13 mouse cellular contexts compared by ENCODE assay signal in the genomic region with DNA sequence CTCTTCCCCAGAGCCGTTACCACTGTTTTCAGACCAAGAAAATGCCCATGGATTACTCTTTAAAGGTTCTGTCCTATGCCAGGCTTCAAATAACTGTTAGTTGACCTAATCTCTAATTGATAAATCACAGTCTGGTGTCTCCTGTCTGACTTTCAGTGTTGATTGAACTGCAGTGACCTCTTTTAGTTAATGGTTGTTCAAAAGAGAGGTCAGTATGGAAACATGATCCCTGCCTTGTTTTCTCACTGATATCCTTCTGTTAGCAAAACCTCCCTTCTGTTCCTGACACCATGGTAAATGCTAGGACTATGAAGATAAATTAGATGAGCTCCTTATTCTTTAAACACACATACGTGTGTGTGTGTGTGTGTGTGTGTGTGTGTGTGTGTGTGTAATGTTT.
"Had no signal": no experiment of that assay in that cellular context is flagged by ENCODE, and none has a peak within 500 bp of the region (broad histone marks: within the 10 kb centered on the region; RNA-seq: fewer than 3 reads in every experiment).

No protein-coding gene starts in this region.

- DNase-seq: left cerebral cortex, postnatal 4 days; lung, embryonic 14.5 days; lung, postnatal 10 days; lung, postnatal 4 days; right cerebral cortex, postnatal 14 days had no signal

- H3K36me3 ChIP-seq: hindbrain, embryonic 15.5 days; limb, embryonic 13.5 days; midbrain, embryonic 15.5 days; neural tube, embryonic 12.5 days had no signal

- H3K27me3 ChIP-seq: hindbrain, embryonic 15.5 days; limb, embryonic 13.5 days; midbrain, embryonic 15.5 days; neural tube, embryonic 12.5 days had no signal

- H3K4me2 ChIP-seq: hindbrain, embryonic 15.5 days; limb, embryonic 13.5 days; lung, embryonic 14.5 days; midbrain, embryonic 11.5 days; midbrain, embryonic 15.5 days; neural tube, embryonic 12.5 days had no signal

- ATAC-seq: intestine, embryonic 16.5 days; midbrain, embryonic 15.5 days had no signal

- H3K9ac ChIP-seq: hindbrain, embryonic 15.5 days; limb, embryonic 13.5 days; liver, embryonic 14.5 days; lung, embryonic 14.5 days; midbrain, embryonic 15.5 days; neural tube, embryonic 12.5 days had no signal

- H3K9me3 ChIP-seq: hindbrain, embryonic 15.5 days; limb, embryonic 13.5 days; midbrain, embryonic 15.5 days; neural tube, embryonic 12.5 days had no signal

- H3K27ac ChIP-seq: hindbrain, embryonic 15.5 days; limb, embryonic 13.5 days; liver, embryonic 14.5 days; midbrain, embryonic 15.5 days; neural tube, embryonic 12.5 days; stomach, postnatal 0 days had no signal

- H3K4me3 ChIP-seq: hindbrain, embryonic 15.5 days; limb, embryonic 13.5 days; midbrain, embryonic 15.5 days; neural tube, embryonic 12.5 days had no signal

- H3K4me1 ChIP-seq: hindbrain, embryonic 15.5 days; neural tube, embryonic 12.5 days had no signal
